Mouse (Mus musculus) stomach, postnatal 0 days (tissue): Measurements from ENCODE around the gene Zcrb1. TPM values are rescaled to one million over a fixed set of nuclear protein-coding genes. Genes with fewer than 3 reads are reported as not detected.
"Not testable (repeated sequence)": the region's sequence is repeated elsewhere in the genome, so short reads cannot be mapped to it uniquely, and the experiment has no call there.

Experiments
- ATAC-seq: fragments of 200-750 bp; cut with Nextera tagmentation; 2 replicates; pipeline ENCODE4 v1.8.0; 2017; ENCODE audit not compliant: low FRiP score, low TSS enrichment
- DNase-seq: peaks from one replicate; pipeline ENCODE4 v3.0.0-alpha.2; 2016; ENCODE audit warnings: low spot score
- H3K27ac ChIP-seq: fragments of 300-500 bp; sonication (generic); replicated peaks from 2 replicates; pipeline ENCODE4 v1.5.1; 2014; ENCODE audit warnings: mild to moderate bottlenecking, control low read depth
- H3K27me3 ChIP-seq: fragments of 300-500 bp; sonication (generic); 2 replicates; pipeline ENCODE4 v1.6.1; 2014; ENCODE audit warnings: low read length; ENCODE audit not compliant: control insufficient read depth, insufficient read depth
- H3K36me3 ChIP-seq: fragments of 300-500 bp; sonication (generic); 2 replicates; pipeline ENCODE4 v1.6.1; 2014; ENCODE audit warnings: low read length, mixed read lengths; ENCODE audit not compliant: control insufficient read depth, insufficient read depth
- H3K4me1 ChIP-seq: fragments of 300-500 bp; sonication (generic); replicated peaks from 2 replicates; pipeline ENCODE4 v1.6.1; 2014; ENCODE audit warnings: antibody characterized with exemption; ENCODE audit not compliant: control insufficient read depth, insufficient read depth
- H3K4me2 ChIP-seq: fragments of 300-500 bp; sonication (generic); replicated peaks from 2 replicates; pipeline ENCODE4 v1.6.1; 2014; ENCODE audit warnings: low read depth, mild to moderate bottlenecking, control low read depth, moderate library complexity
- H3K4me3 ChIP-seq: fragments of 300-500 bp; sonication (generic); 2 replicates; pipeline ENCODE4 v1.5.1; 2014; ENCODE audit warnings: low read depth, low read length, control low read depth
- H3K9ac ChIP-seq: fragments of 300-500 bp; sonication (generic); 2 replicates; pipeline ENCODE4 v1.6.1; 2014; ENCODE audit warnings: mild to moderate bottlenecking, low read length, control low read depth, mixed read lengths
- H3K9me3 ChIP-seq: fragments of 300-500 bp; sonication (generic); 2 replicates; pipeline ENCODE4 v1.6.1; 2016; ENCODE audit warnings: low read length; ENCODE audit not compliant: control insufficient read depth
- CTCF ChIP-seq: IDR thresholded peaks from 2 replicates; pipeline ENCODE4 v1.5.1; 2016; ENCODE audit warnings: antibody characterized with exemption, low read depth, mild to moderate bottlenecking, moderate library complexity
- EP300 ChIP-seq: optimal IDR thresholded peaks from 2 replicates; pipeline ENCODE3; 2016; ENCODE audit warnings: antibody characterized with exemption
- WGBS: fragments of 180-500 bp; shearing (Covaris S2); extraction: QIAGEN DNeasy Blood & Tissue Kit; methylation state at CpG from one replicate; pipeline ENCODE4 v1.1.7; 2014; 5-methylcytosine and 5-hydroxymethylcytosine counted together
- polyA plus RNA-seq: library from polyadenylated mRNA; unstranded; fragments of >200 nt; fragmentation: Nextera tagmentation; extraction: Ambion mirVana; gene quantifications from 2 replicates; pipeline ENCODE4 v1.2.1, GENCODE M21; 2015

Zcrb1 gene
- polyA plus RNA-seq, 1 experiment from 2014 or later: 90.7 TPM

- DNase-seq (no peak), ATAC-seq (no peak)
- H3K36me3 ChIP-seq: peaks cover 3% of the 10 kb centered on the region; the same call in 1 of the 2 replicates
- H3K9ac ChIP-seq: no peak overlapping the region
- H3K27me3 ChIP-seq: no peaks in the 10 kb centered on the region
- TF ChIP-seq CTCF (no peak), EP300 (no peak)
- 62% methylated on average over 5 of the region's 5 CpGs for WGBS
- no peaks in the 10 kb centered on the region for H3K4me1 ChIP-seq
- no peaks in the 10 kb centered on the region for H3K9me3 ChIP-seq
- H3K27ac ChIP-seq: no peak overlapping the region
- no peak overlapping the region for H3K4me3 ChIP-seq
- H3K4me2 ChIP-seq: no peak overlapping the region
Measured at GRCm38 (mm10) chr15:93381337-93381736, 16.8 kb downstream of the Zcrb1 start.

- H3K36me3 ChIP-seq: no peaks in the 10 kb centered on the region
- no peaks in the 10 kb centered on the region for H3K4me1 ChIP-seq
- TF ChIP-seq EP300 (no peak), CTCF (peak; percentile 64)
- no peak overlapping the region for H3K4me2 ChIP-seq
- no peak overlapping the region for H3K9ac ChIP-seq
- H3K9me3 ChIP-seq: no peaks in the 10 kb centered on the region
- no peak for ATAC-seq
- WGBS: 73% methylated on average over 3 of the region's 3 CpGs
- H3K27ac ChIP-seq: no peak overlapping the region
- no peaks in the 10 kb centered on the region for H3K27me3 ChIP-seq
- no peak overlapping the region for H3K4me3 ChIP-seq
- no peak for DNase-seq
Measured at GRCm38 (mm10) chr15:93379177-93379576, 19.0 kb downstream of the Zcrb1 start.

- Histone ChIP-seq H3K4me1 (no peaks in the 10 kb centered on the region), H3K36me3 (no peaks in the 10 kb centered on the region), H3K9me3 (no peaks in the 10 kb centered on the region), H3K27me3 (no peaks in the 10 kb centered on the region), H3K27ac (no peak overlapping the region), H3K4me2 (no peak overlapping the region), H3K9ac (no peak overlapping the region), H3K4me3 (no peak overlapping the region)
- no peak for DNase-seq
- 82% methylated on average over 5 of the region's 5 CpGs for WGBS
- TF ChIP-seq EP300 (no peak), CTCF (no peak)
- no peak for ATAC-seq
Measured at GRCm38 (mm10) chr15:93375696-93376095, 22.4 kb downstream of the Zcrb1 start.

GRCm38 (mm10) chr15:93372525-93373119 is 25.5 kb downstream of the Zcrb1 start:
- H3K9me3 ChIP-seq, H3K9ac ChIP-seq, H3K4me2 ChIP-seq, DNase-seq, H3K27ac ChIP-seq, H3K27me3 ChIP-seq, ATAC-seq, H3K4me3 ChIP-seq, H3K4me1 ChIP-seq, H3K36me3 ChIP-seq: not testable (repeated sequence)

- no peaks in the 10 kb centered on the region for H3K4me1 ChIP-seq
- no peak overlapping the region for H3K9ac ChIP-seq
- H3K27ac ChIP-seq: no peak overlapping the region
- no peak overlapping the region for H3K4me3 ChIP-seq
- H3K36me3 ChIP-seq: no peaks in the 10 kb centered on the region
- H3K4me2 ChIP-seq: no peak overlapping the region
- DNase-seq (no peak), ATAC-seq (no peak)
- H3K27me3 ChIP-seq: no peaks in the 10 kb centered on the region
- 85% methylated on average over 2 of the region's 2 CpGs for WGBS
- TF ChIP-seq CTCF (peak; percentile 46), EP300 (no peak)
- no peaks in the 10 kb centered on the region for H3K9me3 ChIP-seq
Measured at GRCm38 (mm10) chr15:93371838-93372237, 26.3 kb downstream of the Zcrb1 start.

GRCm38 (mm10) chr15:93368558-93368957 is 29.6 kb downstream of the Zcrb1 start:
- no peak for ATAC-seq

More at GRCm38 (mm10) chr15:93368558-93368957, 29.6 kb downstream of the Zcrb1 start:
- Histone ChIP-seq H3K27me3 (no peaks in the 10 kb centered on the region), H3K4me3 (no peak overlapping the region), H3K4me2 (no peak overlapping the region), H3K27ac (no peak overlapping the region), H3K9ac (no peak overlapping the region), H3K9me3 (no peaks in the 10 kb centered on the region), H3K4me1 (no peaks in the 10 kb centered on the region), H3K36me3 (no peaks in the 10 kb centered on the region)
- no peak for DNase-seq
- 54% methylated on average over 9 of the region's 9 CpGs for WGBS
- TF ChIP-seq EP300 (no peak), CTCF (no peak)
